Mouse (Mus musculus): Measurements from ENCODE around the gene Pard3. TPM values are rescaled to one million over a fixed set of nuclear protein-coding genes. Genes with fewer than 3 reads are reported as not detected.

Pard3 gene
- polyA plus RNA-seq, 1 experiment from 2014 or later, result 26.2 TPM

GRCm38 (mm10) chr8:127064361-127065112 is 844 bp downstream of the Pard3 start:
- Histone ChIP-seq H3K9ac (peak overlapping the region; percentile 94), H3K36me3 (no peaks in the 10 kb centered on the region), H3K27ac (ENCODE audit: poor library complexity, severe bottlenecking) (peak overlapping the region; percentile 96), H3K4me2 (peak overlapping the region; percentile 69), H3K4me1 (replicated peaks) (peaks cover 38% of the 10 kb centered on the region), H3K9me3 (replicated peaks) (no peaks in the 10 kb centered on the region), H3K27me3 (replicated peaks) (no peaks in the 10 kb centered on the region), H3K4me3 (peak overlapping the region; percentile 81)
- WGBS, result 2% methylated on average over 77 of the region's 80 CpGs
- ATAC-seq (ENCODE audit: insufficient number of reproducible peaks, low FRiP score), result peak; percentile 77

GRCm38 (mm10) chr8:127065113-127065473 is 1.4 kb downstream of the Pard3 start:
- no peak for ATAC-seq (ENCODE audit: insufficient number of reproducible peaks, low FRiP score)
- peak overlapping the region; percentile 69 for H3K4me2 ChIP-seq
- no peaks in the 10 kb centered on the region for H3K9me3 ChIP-seq (replicated peaks)
- 3% methylated on average over 10 of the region's 10 CpGs for WGBS
- H3K4me1 ChIP-seq (replicated peaks), result peaks cover 43% of the 10 kb centered on the region
- no peaks in the 10 kb centered on the region for H3K36me3 ChIP-seq
- H3K4me3 ChIP-seq, result peak overlapping the region; percentile 81
- H3K27me3 ChIP-seq (replicated peaks), result no peaks in the 10 kb centered on the region
- peak overlapping the region; percentile 94 for H3K9ac ChIP-seq
- peak overlapping the region; percentile 96 for H3K27ac ChIP-seq (ENCODE audit: poor library complexity, severe bottlenecking)

GRCm38 (mm10) chr8:127065791-127066190 is 2.1 kb downstream of the Pard3 start:
- 54% methylated on average over 1 of the region's 1 CpGs for WGBS
- Histone ChIP-seq H3K4me2 (peak overlapping the region; percentile 69), H3K9me3 (replicated peaks) (no peaks in the 10 kb centered on the region), H3K36me3 (no peaks in the 10 kb centered on the region), H3K4me3 (peak overlapping the region; percentile 81), H3K27me3 (replicated peaks) (no peaks in the 10 kb centered on the region), H3K9ac (0 out of 2 replicates have a peak overlapping the region, but pooled peaks have one; percentile 27), H3K27ac (ENCODE audit: poor library complexity, severe bottlenecking) (no peak overlapping the region), H3K4me1 (replicated peaks) (peaks cover 50% of the 10 kb centered on the region)
- ATAC-seq (ENCODE audit: insufficient number of reproducible peaks, low FRiP score), result no peak

GRCm38 (mm10) chr8:127066501-127066900 is 2.8 kb downstream of the Pard3 start:
- no peak overlapping the region for H3K4me2 ChIP-seq
- H3K9me3 ChIP-seq (replicated peaks), result no peaks in the 10 kb centered on the region
- no peak overlapping the region for H3K4me3 ChIP-seq
- H3K27me3 ChIP-seq (replicated peaks), result no peaks in the 10 kb centered on the region
- ATAC-seq (ENCODE audit: insufficient number of reproducible peaks, low FRiP score), result no peak
- H3K9ac ChIP-seq, result no peak overlapping the region
- no peaks in the 10 kb centered on the region for H3K36me3 ChIP-seq
- no peak overlapping the region for H3K27ac ChIP-seq (ENCODE audit: poor library complexity, severe bottlenecking)
- H3K4me1 ChIP-seq (replicated peaks), result peaks cover 53% of the 10 kb centered on the region

- no peak for ATAC-seq (ENCODE audit: insufficient number of reproducible peaks, low FRiP score)
- H3K36me3 ChIP-seq, result no peaks in the 10 kb centered on the region
- H3K9me3 ChIP-seq (replicated peaks), result no peaks in the 10 kb centered on the region
- WGBS, result 74% methylated on average over 3 of the region's 3 CpGs
- no peak overlapping the region for H3K27ac ChIP-seq (ENCODE audit: poor library complexity, severe bottlenecking)
- peaks cover 54% of the 10 kb centered on the region for H3K4me1 ChIP-seq (replicated peaks)
- no peak overlapping the region for H3K4me2 ChIP-seq
- H3K9ac ChIP-seq, result no peak overlapping the region
- no peaks in the 10 kb centered on the region for H3K27me3 ChIP-seq (replicated peaks)
- no peak overlapping the region for H3K4me3 ChIP-seq
Measured at GRCm38 (mm10) chr8:127068719-127069118, 5.0 kb downstream of the Pard3 start.

- no peak for ATAC-seq (ENCODE audit: insufficient number of reproducible peaks, low FRiP score)
- H3K27ac ChIP-seq (ENCODE audit: poor library complexity, severe bottlenecking), result peak overlapping the region; percentile 7
- no peaks in the 10 kb centered on the region for H3K27me3 ChIP-seq (replicated peaks)
- H3K9me3 ChIP-seq (replicated peaks), result no peaks in the 10 kb centered on the region
- no peak overlapping the region for H3K9ac ChIP-seq
- no peak overlapping the region for H3K4me2 ChIP-seq
- H3K4me3 ChIP-seq, result no peak overlapping the region
- 46% methylated on average over 3 of the region's 3 CpGs for WGBS
- no peaks in the 10 kb centered on the region for H3K36me3 ChIP-seq
- H3K4me1 ChIP-seq (replicated peaks), result peaks cover 64% of the 10 kb centered on the region
Measured at GRCm38 (mm10) chr8:127070225-127070624, 6.5 kb downstream of the Pard3 start.

DNA sequence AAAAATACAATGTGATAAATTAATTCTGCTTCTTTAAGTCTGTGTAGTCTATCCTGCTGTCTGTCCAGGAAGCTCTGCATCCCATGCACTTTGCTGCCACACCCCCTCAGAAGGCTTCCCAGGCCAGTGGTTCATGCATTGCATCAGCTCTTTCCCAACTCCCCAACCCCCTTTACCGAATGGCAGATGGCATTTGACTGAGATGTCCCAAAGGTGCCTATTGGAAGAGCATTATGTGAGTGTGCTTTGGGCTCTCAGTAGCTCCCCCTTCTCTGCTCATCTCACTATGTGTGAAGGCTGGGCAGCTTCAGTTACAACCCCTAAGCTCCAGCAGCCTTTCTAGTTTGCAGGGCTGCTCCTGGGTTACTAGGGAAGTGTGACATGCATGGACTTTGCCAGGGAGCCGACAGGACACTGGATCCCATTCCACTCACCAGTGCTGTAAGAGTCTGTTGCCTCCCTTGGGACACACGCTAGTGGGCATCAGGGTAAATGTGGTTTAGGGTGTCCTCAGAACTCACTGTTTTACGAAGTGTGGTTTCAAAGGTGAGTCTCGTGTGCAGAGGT is 9.4 kb downstream of the Pard3 start:
- Histone ChIP-seq H3K27me3 (replicated peaks) (no peaks in the 10 kb centered on the region), H3K9ac (no peak overlapping the region), H3K27ac (ENCODE audit: poor library complexity, severe bottlenecking) (no peak overlapping the region), H3K36me3 (no peaks in the 10 kb centered on the region), H3K9me3 (replicated peaks) (no peaks in the 10 kb centered on the region), H3K4me2 (no peak overlapping the region), H3K4me3 (no peak overlapping the region), H3K4me1 (replicated peaks) (peaks cover 67% of the 10 kb centered on the region)
- ATAC-seq (ENCODE audit: insufficient number of reproducible peaks, low FRiP score), result no peak
- WGBS, result 57% methylated on average over 5 of the region's 5 CpGs

DNA sequence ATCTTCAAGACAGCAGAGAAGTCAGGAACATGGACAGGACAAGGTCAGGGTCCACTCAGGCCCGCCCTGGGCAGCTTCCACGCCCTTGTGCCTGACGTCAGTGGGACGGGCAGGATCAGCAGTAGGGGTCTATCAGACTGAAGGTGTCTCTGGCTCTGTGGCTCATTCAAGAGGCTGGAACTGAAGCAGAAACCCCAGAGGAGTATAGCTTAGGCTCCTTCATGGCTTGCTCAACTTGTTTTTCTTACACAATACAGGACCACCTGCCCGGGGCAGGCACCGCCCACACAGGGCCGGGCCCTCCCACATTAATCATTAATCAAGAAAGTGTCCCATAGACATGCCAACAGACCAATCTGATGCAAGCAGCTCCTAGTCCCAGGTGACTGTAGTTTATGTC is 12.8 kb downstream of the Pard3 start:
- no peak for ATAC-seq (ENCODE audit: insufficient number of reproducible peaks, low FRiP score)
- 78% methylated on average over 7 of the region's 7 CpGs for WGBS

GRCm38 (mm10) chr8:127079244-127079805 is 15.6 kb downstream of the Pard3 start:
- WGBS, result 46% methylated on average over 5 of the region's 5 CpGs
- Histone ChIP-seq H3K4me2 (no peak overlapping the region), H3K4me3 (no peak overlapping the region), H3K36me3 (no peaks in the 10 kb centered on the region), H3K9ac (no peak overlapping the region), H3K27ac (ENCODE audit: poor library complexity, severe bottlenecking) (no peak overlapping the region), H3K9me3 (replicated peaks) (no peaks in the 10 kb centered on the region), H3K4me1 (replicated peaks) (peaks cover 73% of the 10 kb centered on the region), H3K27me3 (replicated peaks) (no peaks in the 10 kb centered on the region)
- no peak for ATAC-seq (ENCODE audit: insufficient number of reproducible peaks, low FRiP score)

More for the DNA sequence above, 12.8 kb downstream of the Pard3 start:
- H3K4me1 ChIP-seq (replicated peaks), result peaks cover 73% of the 10 kb centered on the region
- no peaks in the 10 kb centered on the region for H3K36me3 ChIP-seq
- H3K9ac ChIP-seq, result no peak overlapping the region
- H3K27me3 ChIP-seq (replicated peaks), result no peaks in the 10 kb centered on the region
- H3K27ac ChIP-seq (ENCODE audit: poor library complexity, severe bottlenecking), result no peak overlapping the region
- H3K9me3 ChIP-seq (replicated peaks), result no peaks in the 10 kb centered on the region
- H3K4me3 ChIP-seq, result no peak overlapping the region
- no peak overlapping the region for H3K4me2 ChIP-seq

GRCm38 (mm10) chr8:127081297-127081696 is 17.6 kb downstream of the Pard3 start:
- Histone ChIP-seq H3K27me3 (replicated peaks) (no peaks in the 10 kb centered on the region), H3K9ac (no peak overlapping the region), H3K4me1 (replicated peaks) (peaks cover 62% of the 10 kb centered on the region), H3K9me3 (replicated peaks) (no peaks in the 10 kb centered on the region), H3K27ac (ENCODE audit: poor library complexity, severe bottlenecking) (no peak overlapping the region), H3K4me2 (no peak overlapping the region), H3K4me3 (no peak overlapping the region), H3K36me3 (no peaks in the 10 kb centered on the region)
- ATAC-seq (ENCODE audit: insufficient number of reproducible peaks, low FRiP score), result no peak
- whole genome bisulfite sequencing, result 82% methylated on average over 3 of the region's 3 CpGs

DNA sequence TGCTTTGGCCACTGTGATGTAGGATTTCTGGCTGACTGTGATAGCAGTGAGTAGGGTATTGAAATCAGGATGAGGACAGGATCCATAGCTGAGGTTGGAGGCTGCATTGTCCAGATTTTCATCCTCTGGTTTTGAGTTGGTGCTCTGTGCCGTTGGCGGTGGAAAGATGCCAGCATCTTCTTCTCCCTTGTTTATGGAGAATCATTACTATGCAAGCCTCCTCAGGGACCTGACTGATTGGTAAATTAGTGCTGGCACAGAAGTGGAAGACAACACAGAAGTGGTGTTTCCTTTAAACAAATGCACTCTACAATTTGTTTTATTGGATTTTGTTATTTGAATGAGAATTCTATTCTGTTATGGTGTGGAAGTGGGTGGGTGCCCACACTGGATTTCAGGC is 18.8 kb downstream of the Pard3 start:
- 73% methylated on average over 2 of the region's 2 CpGs for WGBS
- H3K36me3 ChIP-seq, result no peaks in the 10 kb centered on the region
- no peak overlapping the region for H3K9ac ChIP-seq
- no peaks in the 10 kb centered on the region for H3K9me3 ChIP-seq (replicated peaks)
- H3K27ac ChIP-seq (ENCODE audit: poor library complexity, severe bottlenecking), result no peak overlapping the region
- H3K4me2 ChIP-seq, result no peak overlapping the region
- H3K27me3 ChIP-seq (replicated peaks), result no peaks in the 10 kb centered on the region
- no peak overlapping the region for H3K4me3 ChIP-seq
- peaks cover 59% of the 10 kb centered on the region for H3K4me1 ChIP-seq (replicated peaks)
- ATAC-seq (ENCODE audit: insufficient number of reproducible peaks, low FRiP score), result no peak
